Mouse (Mus musculus) lung, postnatal 10 days (tissue): Measurements from ENCODE around the gene Lrba.

Experiments used
- DNase-seq: peaks from one replicate; pipeline ENCODE4 v3.0.0; 2021

Gene Lrba

GRCm38 (mm10) chr3:86224564-86225421 lies at the start of gene Lrba:
TSS of gene Lrba (plus strand) at chr3:86224680.
- peak; percentile 84 for DNase-seq

DNA sequence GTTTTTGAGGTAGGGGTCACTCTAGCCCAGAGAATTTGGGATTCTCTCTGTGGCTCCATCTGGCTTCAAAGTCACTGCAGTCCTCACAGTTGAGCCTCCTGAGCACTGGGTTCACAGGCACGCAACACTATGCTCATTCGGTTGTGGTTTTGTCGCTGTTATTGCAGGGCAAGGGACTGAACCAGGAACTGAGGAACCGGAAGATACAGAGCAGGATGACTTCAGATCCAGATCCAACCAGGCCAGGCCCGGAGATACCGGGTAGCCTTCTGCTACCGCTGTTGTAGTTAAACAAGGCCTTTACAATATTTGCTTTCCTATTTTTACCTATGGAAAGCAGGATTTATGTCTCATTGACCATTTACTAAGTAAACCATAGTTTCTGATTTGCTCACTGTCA lies 44.8 kb upstream of the Lrba start:
- DNase-seq: no peak

DNA sequence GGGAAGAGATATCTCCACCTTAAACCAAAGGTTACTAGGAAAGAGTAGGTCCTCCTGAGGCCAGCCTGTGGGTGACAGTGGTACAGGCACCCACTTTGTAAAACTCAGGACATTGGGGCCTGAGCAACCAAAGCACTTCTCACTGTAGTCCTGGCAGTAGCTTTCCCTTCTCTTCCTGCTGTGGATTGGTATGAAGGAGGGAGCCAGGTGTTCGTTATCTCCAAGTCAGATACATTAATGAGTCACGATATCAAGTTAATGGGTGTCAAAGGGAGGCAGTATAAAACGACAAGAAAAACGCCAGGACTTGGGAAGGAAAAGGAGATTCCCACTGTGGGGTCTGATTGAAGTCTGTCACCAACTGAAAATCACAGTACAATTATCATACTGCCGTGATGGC lies 43.4 kb upstream of the Lrba start:
- no peak for DNase-seq

DNA sequence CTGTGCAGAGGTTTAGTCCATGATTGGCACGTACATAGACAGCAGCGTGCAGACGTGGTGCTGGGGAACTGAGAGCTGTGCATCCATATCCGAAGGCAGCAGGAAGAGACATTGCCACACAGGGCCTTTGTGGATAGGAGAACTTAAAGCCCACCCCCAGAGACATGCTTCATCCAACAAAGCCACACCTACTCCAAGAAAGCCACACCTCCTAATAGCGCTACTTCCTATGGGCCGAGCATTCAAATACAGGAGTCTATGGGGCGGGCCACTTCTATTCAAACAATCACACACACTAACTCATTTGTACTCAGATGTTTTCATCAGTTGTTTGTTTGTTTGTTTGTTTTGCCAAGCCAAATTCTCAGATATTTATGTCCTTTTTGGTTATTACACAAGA lies 39.9 kb upstream of the Lrba start:
- DNase-seq: no peak

DNA sequence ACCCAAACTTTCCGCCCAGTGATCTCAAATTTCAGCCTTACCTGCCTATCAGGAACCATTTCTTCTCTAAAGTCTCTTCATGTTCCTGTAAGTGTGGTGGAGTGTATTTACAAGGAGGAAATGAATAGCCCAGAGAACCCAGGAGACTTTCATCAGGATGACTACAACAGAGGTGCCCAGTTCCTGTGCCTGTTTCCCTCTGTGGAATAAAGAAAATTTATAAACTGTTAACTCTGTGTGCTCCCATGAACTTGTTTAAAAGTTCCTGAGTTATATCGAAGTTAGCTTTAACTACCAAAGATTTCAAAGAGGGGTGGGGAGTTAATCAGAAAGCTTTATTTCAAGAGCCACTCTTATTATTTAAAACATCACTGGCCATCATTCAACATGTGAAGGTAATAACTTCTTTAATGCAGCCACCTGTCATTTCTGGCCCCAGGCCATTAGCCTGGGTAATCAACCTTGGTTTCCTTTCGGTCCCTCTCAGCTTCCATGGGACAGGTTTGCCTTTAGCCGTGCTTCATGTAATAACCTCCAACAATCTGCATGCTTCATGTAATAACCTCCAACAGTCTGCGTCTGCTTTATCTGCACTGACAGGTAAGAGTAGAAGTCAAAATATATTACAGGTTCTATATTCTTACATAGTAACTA lies 36.6 kb upstream of the Lrba start:
- DNase-seq: no peak

DNA sequence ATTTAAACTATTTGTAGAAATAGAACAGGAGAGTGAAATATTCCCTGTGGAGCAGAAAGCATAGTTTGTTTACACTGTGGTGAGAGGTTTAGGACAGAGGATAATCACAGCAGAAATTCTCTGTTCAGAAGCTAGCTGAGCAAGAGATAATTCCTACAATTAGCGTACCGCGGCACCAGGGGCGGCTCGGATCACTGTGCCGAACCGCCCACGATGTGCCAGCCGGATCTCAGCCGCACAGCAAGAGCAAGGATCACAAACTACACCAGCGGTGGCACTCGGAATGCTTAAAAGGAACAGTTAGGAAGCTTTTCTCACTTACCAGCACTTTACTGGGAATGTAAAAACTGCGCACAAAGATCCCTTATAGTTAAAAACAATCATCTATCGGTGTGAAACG lies 28.5 kb upstream of the Lrba start:
- no peak for DNase-seq

GRCm38 (mm10) chr3:86196471-86196870 lies 28.0 kb upstream of the Lrba start:
- no peak for DNase-seq

DNA sequence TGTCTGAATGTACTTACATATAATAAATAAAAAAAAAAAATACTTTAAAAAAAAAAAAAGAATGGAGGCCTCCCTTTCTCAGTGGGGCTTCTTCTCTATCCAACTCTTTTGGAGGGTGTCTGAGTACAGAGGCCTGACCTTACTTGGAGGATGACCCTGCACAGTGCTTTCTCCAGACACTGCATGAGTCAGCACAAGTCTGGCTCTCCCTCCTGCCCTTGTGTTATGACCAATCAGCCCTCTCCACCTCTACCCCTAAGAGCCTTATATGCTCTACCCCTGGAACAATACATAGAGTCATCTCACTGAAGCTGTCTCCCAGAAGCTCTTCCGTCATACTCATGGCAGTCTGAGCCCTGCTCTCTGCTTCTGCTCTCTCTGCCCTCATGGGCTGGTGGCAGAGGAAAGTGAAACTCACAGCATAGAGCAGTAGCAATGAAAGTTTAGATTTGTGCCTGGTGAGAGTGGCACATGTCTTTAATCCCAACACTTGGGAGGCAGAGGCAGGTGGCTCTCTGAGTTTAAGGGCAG lies 22.8 kb upstream of the Lrba start:
- no peak for DNase-seq

DNA sequence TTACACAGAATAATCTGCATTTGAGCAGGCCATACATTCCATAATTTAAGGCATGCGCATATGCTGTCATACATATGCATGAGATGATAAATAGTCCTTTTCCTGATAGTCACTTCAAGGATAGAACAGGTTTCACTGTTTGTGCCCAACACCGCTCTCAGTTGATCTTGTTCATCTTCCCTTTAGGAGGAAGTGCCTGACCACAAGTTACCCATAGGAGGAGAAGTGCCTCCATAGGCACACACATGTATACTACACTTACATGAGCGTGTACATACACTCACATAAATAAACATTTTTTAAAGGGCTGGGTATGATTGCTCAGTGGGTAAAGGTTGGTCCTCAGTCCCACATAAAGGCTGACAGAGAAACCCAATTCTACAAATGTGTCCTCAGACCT lies 22.0 kb upstream of the Lrba start:
- no peak for DNase-seq

- no peak for DNase-seq
These were observed 19.7 kb upstream of the Lrba start for GRCm38 (mm10) chr3:86204608-86205358.

DNA sequence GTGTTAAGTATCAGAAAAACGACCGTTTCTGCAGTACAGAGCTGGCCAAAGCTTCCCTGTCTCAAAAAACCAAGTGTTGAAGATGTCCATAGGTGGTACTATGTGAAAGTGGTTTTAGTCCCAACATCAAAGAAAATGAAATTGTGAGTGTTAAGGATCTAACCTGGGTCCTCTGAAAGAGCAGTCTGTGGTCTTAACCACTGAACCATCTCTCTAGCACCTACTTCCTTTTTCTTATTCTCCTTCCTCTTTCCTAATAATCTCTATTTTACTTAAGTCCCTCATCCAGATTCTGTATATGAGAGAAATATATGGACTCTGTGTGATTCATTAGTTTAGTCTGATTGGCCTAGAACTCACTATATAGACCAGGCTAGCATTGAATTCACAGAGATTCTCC lies 17.9 kb upstream of the Lrba start:
- DNase-seq: no peak

DNA sequence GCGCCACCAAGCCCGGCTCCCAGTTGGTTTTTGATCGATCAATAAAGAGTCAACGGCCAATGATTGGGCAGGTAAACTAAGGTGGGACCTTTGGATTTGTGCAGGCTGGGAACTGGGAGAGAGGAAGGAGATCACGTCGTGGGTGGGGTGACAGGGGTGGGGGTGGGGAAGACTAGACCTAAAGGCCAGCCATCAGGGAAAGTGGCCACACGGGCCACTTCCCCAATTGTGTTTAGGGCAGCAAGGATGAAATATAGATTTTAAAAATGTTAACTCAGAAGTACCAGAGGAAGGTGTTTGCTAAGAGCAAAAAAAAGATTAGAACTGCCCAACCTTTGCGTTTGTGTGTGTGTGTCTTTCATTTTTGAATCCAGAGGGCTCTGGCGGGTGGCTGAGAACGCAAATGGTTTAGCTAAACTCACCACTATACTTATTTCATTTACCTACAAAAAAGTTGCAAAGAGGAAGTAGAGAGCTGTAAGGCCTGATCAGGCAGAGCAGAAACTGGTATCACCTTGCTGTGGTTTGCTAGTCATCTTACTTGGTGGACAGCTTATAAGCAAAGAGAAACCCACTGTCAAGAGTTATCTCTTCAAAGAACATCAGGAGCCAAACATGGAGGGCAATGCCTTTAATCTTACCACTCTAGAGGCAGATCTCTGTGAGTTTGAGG lies 14.1 kb upstream of the Lrba start:
- DNase-seq: no peak

DNA sequence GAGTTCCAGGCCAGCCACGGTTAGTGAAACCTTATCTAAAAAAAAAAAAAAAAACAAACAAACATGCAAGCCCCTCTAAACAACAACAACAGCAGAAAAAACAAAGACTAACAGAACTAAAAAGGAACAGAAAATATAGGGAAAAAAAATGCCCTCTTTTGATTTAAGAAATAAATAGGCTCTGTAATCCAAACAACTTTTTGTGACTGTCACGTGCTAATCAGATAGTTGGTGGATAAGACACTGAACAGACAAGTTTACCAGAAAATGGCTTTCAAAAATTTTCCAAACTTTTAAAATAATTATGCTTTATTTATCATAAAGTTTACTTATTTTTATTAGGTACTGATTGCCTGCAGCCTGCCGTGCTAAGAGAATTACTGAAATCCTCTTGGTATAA lies 13.5 kb upstream of the Lrba start:
- no peak for DNase-seq

DNA sequence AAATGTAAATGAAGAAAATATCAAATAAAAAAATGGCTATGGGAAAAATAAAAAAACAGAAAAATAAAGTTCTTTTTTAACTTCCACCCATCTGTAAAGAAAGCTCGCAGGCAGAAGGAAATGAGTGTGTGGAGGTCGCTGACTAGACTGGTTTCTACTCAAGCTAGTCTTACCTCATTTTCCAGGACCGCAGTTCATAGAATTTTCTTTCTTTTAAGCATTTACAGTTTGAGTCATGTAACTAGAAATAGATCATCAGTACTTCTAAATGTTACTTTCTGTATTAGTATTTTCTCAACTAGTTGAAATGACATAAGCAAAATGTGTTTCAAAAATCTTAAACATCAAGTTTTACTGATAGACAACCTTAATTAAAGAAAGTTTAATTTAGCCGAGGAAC lies 10.2 kb upstream of the Lrba start:
- DNase-seq: no peak

GRCm38 (mm10) chr3:86223634-86224313 lies 706 bp upstream of the Lrba start:
- DNase-seq: peak; percentile 86

DNA sequence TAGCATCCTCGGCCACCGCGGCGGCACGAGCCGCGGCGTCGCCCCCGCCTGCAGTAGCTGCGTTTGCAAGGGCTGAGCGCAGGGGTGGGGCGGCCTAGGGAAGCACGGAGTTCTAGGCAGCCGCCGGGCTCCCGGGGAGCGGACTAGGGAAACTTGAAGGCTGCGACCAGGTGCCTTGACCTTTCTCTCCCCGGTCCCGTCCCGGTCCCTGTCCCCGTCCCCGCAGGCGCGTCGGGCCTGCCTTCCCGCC lies 241 bp upstream of the Lrba start:
- DNase-seq: no peak

GRCm38 (mm10) chr3:86231532-86232086 lies 7.1 kb downstream of the Lrba start:
- DNase-seq: no peak

- no peak for DNase-seq
These were observed 22.7 kb downstream of the Lrba start for GRCm38 (mm10) chr3:86247193-86247592.

DNA sequence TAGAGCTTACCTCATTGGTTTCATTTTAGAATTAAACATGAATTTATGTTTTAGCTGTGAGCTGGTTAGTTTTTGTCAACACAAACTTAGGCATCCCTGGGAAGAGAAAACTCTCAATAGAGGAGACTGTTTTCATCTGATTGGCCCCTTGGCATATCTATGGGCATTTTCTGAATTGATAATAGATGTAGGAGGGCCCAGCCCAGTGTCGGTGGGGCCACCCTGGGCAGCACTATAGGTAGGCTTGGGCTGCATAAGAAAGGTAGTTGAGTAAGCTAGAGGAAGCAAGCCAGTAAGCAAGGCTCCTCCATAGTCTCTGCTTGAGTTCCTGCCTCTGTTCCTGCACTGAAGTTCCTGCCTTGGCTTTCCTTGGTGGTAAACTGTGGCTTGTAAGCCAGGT lies 26.7 kb downstream of the Lrba start:
- no peak for DNase-seq

- no peak for DNase-seq
These were observed 28.1 kb downstream of the Lrba start for GRCm38 (mm10) chr3:86252588-86252987.

- DNase-seq: no peak
These were observed 28.6 kb downstream of the Lrba start for GRCm38 (mm10) chr3:86253071-86253470.

- DNase-seq: no peak
These were observed 29.3 kb downstream of the Lrba start for GRCm38 (mm10) chr3:86253791-86254190.
